Mouse (Mus musculus): Measurements from ENCODE around the gene Cenph. TPM values are rescaled to one million over a fixed set of nuclear protein-coding genes. Genes with fewer than 3 reads are reported as not detected.
"Not testable (repeated sequence)": the region's sequence is repeated elsewhere in the genome, so short reads cannot be mapped to it uniquely, and the experiment has no call there.

The Cenph gene
- polyA plus RNA-seq, 1 experiment, result 4.0 TPM

GRCm38 (mm10) chr13:100743346-100744035 is 32.2 kb downstream of the Cenph start:
- DNase-seq, result no peak
- no peak overlapping the region for H3K27ac ChIP-seq (ENCODE audit: control insufficient read depth, insufficient read depth, low read length)
- H3K4me1 ChIP-seq (replicated peaks; ENCODE audit: control insufficient read depth, insufficient read depth, low read length), result peaks cover 6% of the 10 kb centered on the region; the same call in 1 of the 2 replicates
- H3K4me3 ChIP-seq (ENCODE audit: control insufficient read depth, insufficient read depth, low read length), result peak overlapping the region; percentile 71
- H3K27me3 ChIP-seq (ENCODE audit: control insufficient read depth, insufficient read depth, low read length), result no peaks in the 10 kb centered on the region
- H3K36me3 ChIP-seq (ENCODE audit: control insufficient read depth, insufficient read depth, low read length), result 0 out of 2 replicates have a peak, but pooled peaks cover 4% of the 10 kb centered on the region
- TF ChIP-seq POLR2A (IDR thresholded peaks at IDR 0.05; ENCODE audit: control insufficient read depth, extremely low read depth, insufficient read depth, low read length, poor library complexity) (no peak), CTCF (IDR thresholded peaks at IDR 0.05; ENCODE audit: borderline replicate concordance, control insufficient read depth, extremely low read depth, insufficient read depth, low read length, poor library complexity) (no peak)
- WGBS, result 86% methylated on average over 11 of the region's 11 CpGs

GRCm38 (mm10) chr13:100742831-100743230 is 32.9 kb downstream of the Cenph start:
- H3K27ac ChIP-seq (ENCODE audit: control insufficient read depth, insufficient read depth, low read length), result no peak overlapping the region
- TF ChIP-seq CTCF (IDR thresholded peaks at IDR 0.05; ENCODE audit: borderline replicate concordance, control insufficient read depth, extremely low read depth, insufficient read depth, low read length, poor library complexity) (no peak), POLR2A (IDR thresholded peaks at IDR 0.05; ENCODE audit: control insufficient read depth, extremely low read depth, insufficient read depth, low read length, poor library complexity) (no peak)
- H3K27me3 ChIP-seq (ENCODE audit: control insufficient read depth, insufficient read depth, low read length), result no peaks in the 10 kb centered on the region
- 0 out of 2 replicates have a peak, but pooled peaks cover 4% of the 10 kb centered on the region for H3K36me3 ChIP-seq (ENCODE audit: control insufficient read depth, insufficient read depth, low read length)
- DNase-seq, result no peak
- no peak overlapping the region for H3K4me3 ChIP-seq (ENCODE audit: control insufficient read depth, insufficient read depth, low read length)
- H3K4me1 ChIP-seq (replicated peaks; ENCODE audit: control insufficient read depth, insufficient read depth, low read length), result peaks cover 6% of the 10 kb centered on the region; the same call in 1 of the 2 replicates
- 95% methylated on average over 5 of the region's 5 CpGs for WGBS

GRCm38 (mm10) chr13:100732756-100733155 is 42.9 kb downstream of the Cenph start:
- H3K36me3 ChIP-seq (ENCODE audit: control insufficient read depth, insufficient read depth, low read length), result peaks cover 3% of the 10 kb centered on the region; the same call in 1 of the 2 replicates
- DNase-seq, result no peak
- no peak overlapping the region for H3K4me3 ChIP-seq (ENCODE audit: control insufficient read depth, insufficient read depth, low read length)
- WGBS, result 96% methylated on average over 2 of the region's 2 CpGs
- peaks cover 2% of the 10 kb centered on the region for H3K4me1 ChIP-seq (replicated peaks; ENCODE audit: control insufficient read depth, insufficient read depth, low read length)
- TF ChIP-seq CTCF (IDR thresholded peaks at IDR 0.05; ENCODE audit: borderline replicate concordance, control insufficient read depth, extremely low read depth, insufficient read depth, low read length, poor library complexity) (no peak), POLR2A (IDR thresholded peaks at IDR 0.05; ENCODE audit: control insufficient read depth, extremely low read depth, insufficient read depth, low read length, poor library complexity) (no peak)
- H3K27me3 ChIP-seq (ENCODE audit: control insufficient read depth, insufficient read depth, low read length), result no peaks in the 10 kb centered on the region
- H3K27ac ChIP-seq (ENCODE audit: control insufficient read depth, insufficient read depth, low read length), result no peak overlapping the region

- not testable (repeated sequence) for H3K27ac ChIP-seq (ENCODE audit: control insufficient read depth, insufficient read depth, low read length); H3K4me1 ChIP-seq (replicated peaks; ENCODE audit: control insufficient read depth, insufficient read depth, low read length); H3K27me3 ChIP-seq (ENCODE audit: control insufficient read depth, insufficient read depth, low read length); H3K36me3 ChIP-seq (ENCODE audit: control insufficient read depth, insufficient read depth, low read length); H3K4me3 ChIP-seq (ENCODE audit: control insufficient read depth, insufficient read depth, low read length); DNase-seq
- 90% methylated on average over 6 of the region's 6 CpGs for WGBS
These were observed 44.1 kb downstream of the Cenph start for GRCm38 (mm10) chr13:100731462-100732046.

- TF ChIP-seq POLR2A (IDR thresholded peaks at IDR 0.05; ENCODE audit: control insufficient read depth, extremely low read depth, insufficient read depth, low read length, poor library complexity) (0 out of 2 replicates have a peak, but pooled peaks have one; percentile 37), CTCF (IDR thresholded peaks at IDR 0.05; ENCODE audit: borderline replicate concordance, control insufficient read depth, extremely low read depth, insufficient read depth, low read length, poor library complexity) (no peak)
- H3K27ac ChIP-seq (ENCODE audit: control insufficient read depth, insufficient read depth, low read length), result peak within 1 kb of the TSS; percentile 12; the same call in 1 of the 2 replicates
- H3K27me3 ChIP-seq (ENCODE audit: control insufficient read depth, insufficient read depth, low read length), result no peaks in the 10 kb centered on the region
- H3K36me3 ChIP-seq (ENCODE audit: control insufficient read depth, insufficient read depth, low read length), result no peaks in the 10 kb centered on the region
- H3K4me3 ChIP-seq (ENCODE audit: control insufficient read depth, insufficient read depth, low read length), result peak within 1 kb of the TSS; percentile 70
- DNase-seq, result peak; percentile 92
- under 1% methylated on average over 19 of the region's 19 CpGs for WGBS
- H3K4me1 ChIP-seq (replicated peaks; ENCODE audit: control insufficient read depth, insufficient read depth, low read length), result peaks cover 2% of the 10 kb centered on the region
These were observed 44.9 kb downstream of the Cenph start, which contains the start of gene Cdk7 for GRCm38 (mm10) chr13:100730861-100731176. Cdk7 (minus strand) TSS chr13:100730939.

- H3K4me1 ChIP-seq (replicated peaks; ENCODE audit: control insufficient read depth, insufficient read depth, low read length), result peaks cover 2% of the 10 kb centered on the region
- TF ChIP-seq CTCF (IDR thresholded peaks at IDR 0.05; ENCODE audit: borderline replicate concordance, control insufficient read depth, extremely low read depth, insufficient read depth, low read length, poor library complexity) (no peak), POLR2A (IDR thresholded peaks at IDR 0.05; ENCODE audit: control insufficient read depth, extremely low read depth, insufficient read depth, low read length, poor library complexity) (0 out of 2 replicates have a peak, but pooled peaks have one; percentile 10)
- peak overlapping the region; percentile 70 for H3K4me3 ChIP-seq (ENCODE audit: control insufficient read depth, insufficient read depth, low read length)
- peak overlapping the region; percentile 12; the same call in 1 of the 2 replicates for H3K27ac ChIP-seq (ENCODE audit: control insufficient read depth, insufficient read depth, low read length)
- peaks cover under 1% of the 10 kb centered on the region; the same call in 1 of the 2 replicates for H3K36me3 ChIP-seq (ENCODE audit: control insufficient read depth, insufficient read depth, low read length)
- H3K27me3 ChIP-seq (ENCODE audit: control insufficient read depth, insufficient read depth, low read length), result no peaks in the 10 kb centered on the region
- under 1% methylated on average over 30 of the region's 30 CpGs for whole genome bisulfite sequencing
- peak; percentile 19 for DNase-seq
These were observed 45.4 kb downstream of the Cenph start for GRCm38 (mm10) chr13:100730153-100730860.

- not testable (repeated sequence) for H3K4me1 ChIP-seq (replicated peaks; ENCODE audit: control insufficient read depth, insufficient read depth, low read length)
These were observed 47.2 kb downstream of the Cenph start for GRCm38 (mm10) chr13:100728530-100728929.

More at GRCm38 (mm10) chr13:100728530-100728929, 47.2 kb downstream of the Cenph start:
- not testable (repeated sequence) for H3K36me3 ChIP-seq (ENCODE audit: control insufficient read depth, insufficient read depth, low read length); H3K27me3 ChIP-seq (ENCODE audit: control insufficient read depth, insufficient read depth, low read length); H3K27ac ChIP-seq (ENCODE audit: control insufficient read depth, insufficient read depth, low read length); H3K4me3 ChIP-seq (ENCODE audit: control insufficient read depth, insufficient read depth, low read length); DNase-seq
- 96% methylated on average over 4 of the region's 4 CpGs for WGBS
